Mouse (Mus musculus) liver, adult 2 months (tissue): Measurements from ENCODE around the gene Slc16a10.

ENCODE experiments used
- CTCF ChIP-seq: fragments of 200-500 bp; IDR thresholded peaks from 2 replicates; pipeline ENCODE4 v1.5.1; 2011; ENCODE audit warnings: low read depth, low read length, control low read depth
- POLR2A ChIP-seq: fragments of 200-500 bp; IDR thresholded peaks from 2 replicates; pipeline ENCODE4 v1.6.1; 2011; ENCODE audit warnings: low read length, control low read depth; ENCODE audit not compliant: insufficient read depth; ENCODE audit errors: extremely low read depth

- no peak for TF ChIP-seq POLR2A
- TF ChIP-seq CTCF, result no peak
Observed at GRCm38 (mm10) chr10:40082668-40083067, 59.4 kb downstream of the Slc16a10 start.
